Mouse (Mus musculus): ENCODE results near the gene Spon1.

DNA sequence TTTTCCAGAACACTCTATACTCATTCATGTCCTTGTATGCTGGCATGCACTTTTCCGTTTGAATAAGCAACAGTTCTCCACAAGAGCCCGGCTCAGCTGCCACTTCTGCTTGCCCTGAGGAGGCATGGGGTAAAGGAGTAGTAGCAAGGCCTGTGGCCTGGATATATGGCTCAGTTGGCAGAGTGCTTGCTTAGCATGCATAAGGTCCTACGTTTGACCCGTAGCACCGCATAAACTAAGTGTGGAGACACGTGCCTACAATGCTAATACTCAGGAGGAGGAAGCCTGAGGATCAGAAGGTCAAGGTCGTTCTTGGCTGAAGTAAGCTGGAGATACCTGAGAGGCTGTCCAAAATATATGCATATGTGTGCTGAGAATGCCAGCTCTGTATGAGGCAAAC lies 185.1 kb downstream of the Spon1 start:
- TF ChIP-seq CTCF (IDR thresholded peaks at IDR 0.05 in 2 of 3, conservative IDR thresholded peaks at IDR 0.05 in 1 of 3; ENCODE audit: control insufficient read depth in 1 of 3, insufficient read depth in 1 of 3, low read depth in 2 of 3, low read length in 3 of 3, poor library complexity in 1 of 3, severe bottlenecking in 1 of 3) (no peak), SIN3A (IDR thresholded peaks at IDR 0.05; ENCODE audit: low read length) (no peak), RCOR1 (IDR thresholded peaks at IDR 0.05; ENCODE audit: low read depth, low read length) (no peak), HCFC1 (IDR thresholded peaks at IDR 0.05; ENCODE audit: low read depth, low read length) (no peak), POLR2A (IDR thresholded peaks at IDR 0.05; ENCODE audit: control insufficient read depth in 1 of 2, insufficient read depth in 1 of 2, low read depth in 1 of 2, low read length in 2 of 2, poor library complexity in 1 of 2) (no peak), ZMIZ1 (IDR thresholded peaks at IDR 0.05; ENCODE audit: low read depth, low read length) (no peak), GATA1 (IDR thresholded peaks at IDR 0.05; ENCODE audit: low read depth, low read length) (no peak), SMC3 (IDR thresholded peaks at IDR 0.05; ENCODE audit: low read depth, low read length) (no peak), EP300 (IDR thresholded peaks at IDR 0.05; ENCODE audit: low read depth in 1 of 2, low read length in 2 of 2) (no peak), ETS1 (IDR thresholded peaks at IDR 0.05; ENCODE audit: low read depth, low read length) (no peak)

All from MEL (cell line).